Mouse (Mus musculus) limb, embryonic 10.5 days (tissue): ENCODE results near the gene Rusc1. TPM values are rescaled to one million over a fixed set of nuclear protein-coding genes. Genes with fewer than 3 reads are reported as not detected.

Experiments used
- DNase-seq: peaks from one replicate; pipeline ENCODE4 v3.0.0-alpha.2; 2017; ENCODE audit warnings: low spot score
- H3K27ac ChIP-seq: fragments of 300-500 bp; sonication (generic); 2 replicates; pipeline ENCODE4 v1.5.1; 2016; ENCODE audit warnings: mild to moderate bottlenecking
- H3K27me3 ChIP-seq: fragments of 300-500 bp; sonication (generic); 2 replicates; pipeline ENCODE4 v1.6.1; 2016; ENCODE audit warnings: low read depth, mild to moderate bottlenecking; ENCODE audit not compliant: poor library complexity, severe bottlenecking
- H3K36me3 ChIP-seq: fragments of 300-500 bp; sonication (generic); 2 replicates; pipeline ENCODE4 v1.6.1; 2016; ENCODE audit warnings: mild to moderate bottlenecking, moderate library complexity
- H3K4me1 ChIP-seq: fragments of 300-500 bp; sonication (generic); 2 replicates; pipeline ENCODE4 v1.6.1; 2016
- H3K4me3 ChIP-seq: fragments of 300-500 bp; sonication (generic); 2 replicates; pipeline ENCODE4 v1.5.1; 2016; ENCODE audit warnings: mild to moderate bottlenecking, moderate library complexity
- H3K9me3 ChIP-seq: fragments of 300-500 bp; sonication (generic); replicated peaks from 2 replicates; pipeline ENCODE4 v1.6.1; 2016; ENCODE audit warnings: mild to moderate bottlenecking
- WGBS: fragments of 180-500 bp; shearing (Covaris S2); methylation state at CpG from one replicate; pipeline ENCODE4 v1.1.7; 2016; 5-methylcytosine and 5-hydroxymethylcytosine counted together
- polyA plus RNA-seq: library from polyadenylated mRNA; unstranded; fragments of >200 nt; fragmentation: Nextera tagmentation; extraction: Ambion mirVana; gene quantifications from 2 replicates; pipeline ENCODE4 v1.2.1, GENCODE M21; 2016

Rusc1 gene
- polyA plus RNA-seq, 1 experiment from 2014 or later, result 13.3 TPM

- Histone ChIP-seq H3K27me3 (no peaks in the 10 kb centered on the region), H3K27ac (no peak overlapping the region), H3K4me3 (no peak overlapping the region), H3K36me3 (no peaks in the 10 kb centered on the region), H3K9me3 (no peaks in the 10 kb centered on the region), H3K4me1 (no peaks in the 10 kb centered on the region)
- no peak for DNase-seq
- WGBS, result 70% methylated on average over 1 of the region's 1 CpGs
Measured at GRCm38 (mm10) chr3:89108146-89108545, 15.0 kb upstream of the Rusc1 start.

DNA sequence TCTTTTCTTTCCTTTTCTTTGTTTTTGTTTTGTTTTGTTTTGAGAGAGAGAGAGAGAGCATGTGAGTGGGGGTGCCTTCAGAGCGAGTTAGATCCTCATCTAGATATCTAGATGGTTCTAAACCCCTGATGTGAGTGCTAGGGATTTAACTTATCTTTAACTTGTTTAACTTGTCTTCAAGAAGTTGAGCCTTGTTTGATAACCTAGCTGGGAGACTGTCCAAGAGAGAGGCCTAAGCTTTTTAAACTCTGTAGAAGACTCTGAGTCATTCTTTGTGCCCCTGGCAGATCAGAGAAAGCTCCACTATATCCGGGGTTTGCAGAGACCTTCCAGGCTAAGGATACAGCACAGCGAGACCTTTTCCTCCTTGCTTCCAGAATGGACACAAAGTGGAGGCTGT, 14.4 kb upstream of the Rusc1 start:
- 76% methylated on average over 3 of the region's 3 CpGs for WGBS
- no peak for DNase-seq
- no peaks in the 10 kb centered on the region for H3K36me3 ChIP-seq
- H3K4me3 ChIP-seq, result no peak overlapping the region
- H3K4me1 ChIP-seq, result peaks cover 4% of the 10 kb centered on the region; the same call in 1 of the 2 replicates
- H3K27ac ChIP-seq, result no peak overlapping the region
- H3K9me3 ChIP-seq, result no peaks in the 10 kb centered on the region
- H3K27me3 ChIP-seq, result no peaks in the 10 kb centered on the region

DNA sequence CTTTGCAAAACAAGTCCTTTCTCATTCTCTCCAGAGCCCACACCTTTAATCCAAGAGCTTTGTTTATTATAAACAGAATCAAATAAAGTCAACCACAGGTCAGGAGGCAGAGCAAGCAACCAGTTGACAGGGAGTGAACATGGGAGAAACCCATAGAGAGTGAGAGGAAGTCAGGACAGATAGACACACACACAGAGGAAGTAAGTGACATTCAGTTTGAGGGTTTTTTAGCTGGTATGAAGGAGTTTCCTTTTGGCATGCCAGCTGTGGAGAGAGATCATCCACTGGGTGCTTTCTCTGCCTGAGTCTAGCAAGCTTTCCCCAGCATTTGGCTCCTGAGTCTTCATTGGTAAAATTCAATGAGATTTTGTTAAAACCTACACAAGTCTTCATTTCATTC, 13.8 kb upstream of the Rusc1 start:
- H3K27ac ChIP-seq, result no peak overlapping the region
- no peaks in the 10 kb centered on the region for H3K36me3 ChIP-seq
- no peaks in the 10 kb centered on the region for H3K9me3 ChIP-seq
- DNase-seq, result no peak
- H3K4me3 ChIP-seq, result no peak overlapping the region
- H3K4me1 ChIP-seq, result peaks cover 8% of the 10 kb centered on the region; the same call in 1 of the 2 replicates
- H3K27me3 ChIP-seq, result no peaks in the 10 kb centered on the region

GRCm38 (mm10) chr3:89103291-89103595, 10.1 kb upstream of the Rusc1 start:
- Histone ChIP-seq H3K9me3 (no peaks in the 10 kb centered on the region), H3K27me3 (no peaks in the 10 kb centered on the region), H3K27ac (0 out of 2 replicates have a peak overlapping the region, but pooled peaks have one; percentile 17), H3K36me3 (peaks cover 22% of the 10 kb centered on the region), H3K4me1 (peaks cover 32% of the 10 kb centered on the region), H3K4me3 (no peak overlapping the region)
- DNase-seq, result no peak
- 80% methylated on average over 4 of the region's 4 CpGs for WGBS

GRCm38 (mm10) chr3:89102495-89103290, 9.6 kb upstream of the Rusc1 start:
- Histone ChIP-seq H3K9me3 (no peaks in the 10 kb centered on the region), H3K4me3 (peak overlapping the region; percentile 83), H3K4me1 (peaks cover 32% of the 10 kb centered on the region), H3K27ac (peak overlapping the region; percentile 75), H3K27me3 (no peaks in the 10 kb centered on the region), H3K36me3 (peaks cover 27% of the 10 kb centered on the region)
- WGBS, result 66% methylated on average over 12 of the region's 12 CpGs
- DNase-seq, result no peak

DNA sequence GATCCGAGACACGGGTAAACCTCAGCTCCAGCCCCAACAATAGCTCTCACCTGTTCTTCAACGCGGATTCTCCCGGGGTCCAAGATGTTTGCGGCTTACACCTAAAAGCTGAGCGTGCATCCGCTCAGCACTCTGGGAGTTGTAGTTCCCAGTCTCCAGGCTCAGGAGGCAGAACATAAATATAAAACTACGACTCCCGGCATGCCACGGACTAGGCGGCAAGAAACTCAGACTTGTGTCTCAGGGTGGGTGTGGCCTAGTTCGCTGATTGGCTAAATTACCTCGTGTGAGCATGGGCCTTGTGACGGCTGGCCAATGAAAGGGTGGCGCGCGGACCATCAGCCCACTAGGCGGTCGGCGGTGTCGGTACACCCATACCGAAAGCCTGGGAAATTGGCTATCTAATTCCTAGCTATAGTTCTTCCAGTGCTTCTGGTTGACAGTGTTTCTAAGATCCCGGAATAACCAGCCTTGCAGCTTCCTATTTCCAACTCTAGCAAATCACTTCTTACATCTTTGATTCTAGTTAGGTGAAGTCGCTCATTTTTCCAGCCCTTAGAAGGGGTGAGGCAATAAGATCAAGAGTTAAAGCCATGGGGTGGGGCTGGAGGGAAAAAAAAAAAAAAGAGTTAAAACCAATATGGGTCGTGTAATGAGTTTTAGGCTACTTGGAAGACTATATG, 8.8 kb upstream of the Rusc1 start, which contains the start of gene Fdps:
TSS of gene Fdps (minus strand) at position 148 of the 683 bp plus-strand sequence.
- no peaks in the 10 kb centered on the region for H3K9me3 ChIP-seq
- H3K27me3 ChIP-seq, result no peaks in the 10 kb centered on the region
- peaks cover 32% of the 10 kb centered on the region for H3K4me1 ChIP-seq
- H3K27ac ChIP-seq, result peak within 1 kb of the TSS; percentile 85
- DNase-seq, result peak; percentile 90
- peaks cover 35% of the 10 kb centered on the region for H3K36me3 ChIP-seq
- WGBS, result under 1% methylated on average over 26 of the region's 26 CpGs
- H3K4me3 ChIP-seq, result peak within 1 kb of the TSS; percentile 83

DNA sequence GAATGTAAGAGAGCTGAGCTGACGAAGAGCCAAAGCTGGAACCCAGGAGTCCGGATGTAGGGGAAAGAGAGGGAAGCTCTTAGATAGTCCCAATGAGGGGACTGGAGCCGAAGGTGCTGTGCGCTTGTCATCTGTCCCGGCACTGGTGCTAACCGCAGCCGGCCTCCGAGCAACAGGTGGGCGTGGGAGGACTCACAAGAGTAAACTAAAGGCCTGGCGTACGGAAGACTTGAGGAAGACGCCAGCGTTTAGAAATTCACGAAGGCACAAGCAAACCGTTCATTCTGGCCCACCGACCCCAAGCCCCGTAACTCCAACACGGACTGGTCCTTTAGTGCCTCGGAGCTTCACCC, 8.3 kb upstream of the Rusc1 start:
- no peak for DNase-seq
- H3K27me3 ChIP-seq, result no peaks in the 10 kb centered on the region
- peaks cover 40% of the 10 kb centered on the region for H3K36me3 ChIP-seq
- H3K4me1 ChIP-seq, result peaks cover 32% of the 10 kb centered on the region
- peak overlapping the region; percentile 85 for H3K27ac ChIP-seq
- under 1% methylated on average over 19 of the region's 19 CpGs for WGBS
- no peaks in the 10 kb centered on the region for H3K9me3 ChIP-seq
- peak overlapping the region; percentile 83 for H3K4me3 ChIP-seq

GRCm38 (mm10) chr3:89100811-89101210, 7.7 kb upstream of the Rusc1 start, which contains the start of gene Gm43738:
Gene Gm43738 (minus strand): TSS chr3:89101099.
- Histone ChIP-seq H3K36me3 (peaks cover 46% of the 10 kb centered on the region), H3K4me1 (peaks cover 35% of the 10 kb centered on the region), H3K9me3 (no peaks in the 10 kb centered on the region), H3K27ac (peak within 1 kb of the TSS; percentile 85), H3K27me3 (no peaks in the 10 kb centered on the region), H3K4me3 (peak within 1 kb of the TSS; percentile 83)
- DNase-seq, result no peak
- 62% methylated on average over 7 of the region's 7 CpGs for WGBS

- peaks cover 57% of the 10 kb centered on the region for H3K4me1 ChIP-seq
- H3K36me3 ChIP-seq, result peaks cover 57% of the 10 kb centered on the region
Measured at GRCm38 (mm10) chr3:89094021-89094420, 910 bp upstream of the Rusc1 start.

DNA sequence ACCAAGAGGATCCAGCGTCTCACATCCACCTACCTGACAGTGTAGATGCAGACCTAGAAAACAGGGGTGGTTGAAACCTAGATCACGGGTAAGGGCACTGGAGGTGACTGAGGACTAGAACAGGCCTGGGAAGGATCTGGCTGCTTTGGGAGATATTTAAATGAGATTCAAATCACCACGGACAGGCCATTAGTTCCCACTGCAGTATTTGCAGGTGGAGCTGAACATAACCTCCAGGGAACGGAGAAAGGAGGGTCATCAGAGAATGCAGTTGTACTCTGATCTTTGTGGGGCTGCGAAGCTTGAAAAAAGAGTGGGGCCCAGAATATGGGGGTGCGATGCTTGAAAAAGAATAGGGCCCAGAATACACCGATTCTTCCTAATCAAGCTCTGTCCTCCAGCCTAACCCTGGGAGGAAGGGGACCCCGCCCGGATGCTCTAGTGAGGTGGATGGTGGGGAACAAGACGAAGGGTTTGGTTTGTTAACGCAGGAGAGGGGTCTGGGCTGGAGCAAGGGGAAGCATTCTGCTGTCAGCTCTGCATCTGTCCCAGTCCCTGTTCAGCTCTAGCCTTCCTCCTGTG, 511 bp downstream of the Rusc1 start:
- Histone ChIP-seq H3K4me3 (peak overlapping the region; percentile 73), H3K4me1 (peaks cover 70% of the 10 kb centered on the region), H3K9me3 (no peaks in the 10 kb centered on the region), H3K36me3 (peaks cover 43% of the 10 kb centered on the region), H3K27me3 (peaks cover 72% of the 10 kb centered on the region), H3K27ac (no peak overlapping the region)
- WGBS, result 16% methylated on average over 11 of the region's 11 CpGs
- DNase-seq, result no peak

More at GRCm38 (mm10) chr3:89094021-89094420, 910 bp upstream of the Rusc1 start:
- 87% methylated on average over 10 of the region's 10 CpGs for WGBS
- H3K27me3 ChIP-seq, result peaks cover 57% of the 10 kb centered on the region
- DNase-seq, result no peak
- H3K9me3 ChIP-seq, result no peaks in the 10 kb centered on the region
- H3K4me3 ChIP-seq, result no peak overlapping the region
- H3K27ac ChIP-seq, result no peak overlapping the region

- peaks cover 74% of the 10 kb centered on the region for H3K4me1 ChIP-seq
- 7% methylated on average over 20 of the region's 20 CpGs for WGBS
- no peak for DNase-seq
- H3K36me3 ChIP-seq, result peaks cover 37% of the 10 kb centered on the region
- no peaks in the 10 kb centered on the region for H3K9me3 ChIP-seq
- H3K27ac ChIP-seq, result no peak overlapping the region
- H3K27me3 ChIP-seq, result peaks cover 73% of the 10 kb centered on the region
- peak overlapping the region; percentile 73 for H3K4me3 ChIP-seq
Measured at GRCm38 (mm10) chr3:89091811-89092508, 1.2 kb downstream of the Rusc1 start.

DNA sequence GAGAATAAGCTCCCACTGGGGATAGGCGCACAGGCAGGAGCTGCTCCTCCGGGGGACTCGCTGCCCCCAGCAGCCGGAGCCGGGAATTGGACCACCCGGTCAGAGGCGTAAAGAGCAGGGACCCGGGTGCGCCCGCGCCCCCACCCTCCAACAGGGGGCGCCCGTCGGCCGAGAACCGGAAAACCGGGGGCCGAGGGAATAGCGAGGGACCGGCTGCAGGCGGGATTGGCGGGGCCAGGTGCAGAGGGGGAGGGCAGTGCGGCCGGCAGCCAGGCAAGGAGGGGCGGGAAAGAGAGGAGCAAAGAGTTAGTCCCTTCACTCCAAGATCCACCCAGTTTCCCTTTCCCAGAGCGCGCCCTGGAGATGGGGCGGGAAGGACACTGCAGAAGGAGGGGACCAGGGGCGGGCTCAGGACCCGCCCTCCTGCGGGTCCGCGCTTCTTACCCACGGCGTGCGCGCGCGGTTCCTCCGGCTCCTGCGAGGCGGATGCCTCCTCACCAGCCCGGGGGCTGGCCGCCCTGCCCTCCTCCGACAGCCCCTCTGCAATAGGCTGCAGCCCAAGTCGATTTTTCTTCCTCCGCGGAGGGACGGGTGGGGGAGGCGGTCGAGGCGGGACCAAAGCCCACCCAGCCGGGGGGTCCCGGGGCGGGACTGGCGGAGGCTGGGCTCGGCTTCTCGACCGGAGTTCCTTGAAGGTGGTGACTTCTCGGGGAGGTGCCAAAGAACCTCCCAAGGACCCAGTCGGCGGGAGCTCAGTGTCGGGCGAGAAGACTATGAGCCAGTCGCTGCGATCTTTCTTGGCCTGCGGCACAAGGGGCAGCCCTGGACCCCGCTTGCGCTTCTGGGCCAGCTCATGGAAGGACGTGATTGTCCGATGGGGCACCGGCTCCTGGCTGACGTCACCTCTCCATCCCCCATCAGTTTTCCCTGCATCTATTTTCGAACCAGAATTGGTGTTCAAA, 2.1 kb downstream of the Rusc1 start:
- no peaks in the 10 kb centered on the region for H3K9me3 ChIP-seq
- peak; percentile 93 for DNase-seq
- peaks cover 73% of the 10 kb centered on the region for H3K27me3 ChIP-seq
- peak overlapping the region; percentile 73 for H3K4me3 ChIP-seq
- under 1% methylated on average over 69 of the region's 74 CpGs for WGBS
- H3K4me1 ChIP-seq, result peaks cover 71% of the 10 kb centered on the region
- peaks cover 30% of the 10 kb centered on the region for H3K36me3 ChIP-seq
- peak overlapping the region; percentile 86 for H3K27ac ChIP-seq
